Mouse (Mus musculus): ENCODE data around the gene Olfr146.

Gene Olfr146

DNA sequence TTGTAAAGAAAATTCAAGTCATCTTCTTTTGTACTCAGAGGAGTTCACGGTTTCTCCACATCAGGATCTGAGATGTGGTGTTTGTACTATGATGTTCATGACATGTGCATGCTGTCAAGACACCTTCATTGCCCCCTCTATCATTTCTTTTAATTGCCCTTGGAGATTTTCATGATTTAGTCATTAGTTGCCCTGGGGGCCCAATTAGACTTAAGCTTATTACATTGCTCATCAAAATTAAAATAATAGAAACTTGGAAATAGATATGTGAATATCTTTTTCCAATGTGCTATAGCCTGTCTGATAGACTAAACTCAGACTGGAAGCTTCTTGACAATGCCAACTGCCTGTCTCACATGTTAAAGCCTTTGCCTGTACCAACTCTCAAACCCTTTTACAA, at the start of gene Olfr146:
Gene Olfr146 (minus strand): TSS at position 101 of the 400 bp plus-strand sequence.
- in situ Hi-C loops (cut with MboI, MseI), result no loop called here

DNA sequence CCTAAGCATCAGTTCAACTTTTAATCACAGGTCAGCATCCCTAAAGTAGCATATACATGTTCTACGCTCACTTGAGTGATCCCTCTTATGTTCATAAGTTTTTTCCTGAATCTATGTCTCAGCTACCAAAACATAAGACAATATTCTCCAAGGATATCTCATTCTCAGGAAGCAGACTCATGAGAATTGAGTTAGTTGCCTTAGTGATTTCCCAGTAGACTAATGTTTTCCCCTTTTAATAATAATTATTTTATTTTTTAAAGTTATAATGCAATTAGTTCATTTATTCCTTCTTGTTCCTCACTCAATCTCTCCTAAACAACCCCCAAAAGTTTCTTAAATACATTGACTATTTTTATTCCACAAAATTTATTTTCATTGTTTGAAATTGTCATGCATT, 41.7 kb upstream of the Olfr146 start, which contains the start of gene Olfr937:
Gene Olfr937 (minus strand): TSS at position 101 of the 400 bp plus-strand sequence.
- in situ Hi-C loops (cut with MboI, MseI), result no loop called here

DNA sequence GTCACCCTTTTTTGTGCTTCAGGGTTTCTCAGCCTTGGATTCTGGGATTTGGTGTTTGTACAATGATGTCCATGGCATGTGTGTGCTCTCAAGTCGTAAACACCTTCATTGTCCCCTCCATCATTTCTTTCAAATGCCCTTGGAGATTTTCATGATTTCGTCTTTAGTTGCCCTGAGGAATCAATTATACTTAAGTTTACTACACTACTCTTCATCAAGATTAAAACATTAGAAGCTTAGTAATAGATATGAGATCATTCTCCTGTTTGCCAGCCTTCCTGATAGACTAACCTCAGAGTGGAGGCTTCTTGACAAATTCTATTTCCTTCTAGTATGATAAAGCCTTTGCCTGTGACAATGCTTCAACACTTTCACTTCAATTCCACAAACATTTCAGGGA, 23.6 kb downstream of the Olfr146 start, which contains the start of gene Olfr935:
Gene Olfr935 (minus strand): TSS at position 101 of the 400 bp plus-strand sequence.
- in situ Hi-C loops (cut with MboI, MseI), result no loop called here

DNA sequence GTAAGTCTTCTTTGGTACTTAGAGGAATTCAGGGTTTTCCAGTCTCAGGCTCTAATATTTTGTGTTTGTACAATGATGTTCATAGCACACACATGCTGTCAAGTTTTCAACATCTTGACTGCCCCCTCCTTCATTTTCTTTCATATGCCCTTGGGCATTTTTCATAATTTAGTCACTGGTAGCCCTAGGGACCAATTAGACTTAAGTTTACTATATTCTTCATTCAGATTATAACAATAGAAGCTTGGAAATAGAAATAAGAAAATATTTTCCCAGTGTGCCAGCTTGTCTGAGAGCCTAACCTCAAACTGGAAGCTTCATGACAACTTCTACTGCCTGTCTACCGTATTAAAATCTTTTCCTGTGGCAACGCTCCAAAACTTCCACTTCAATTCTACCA, 35.0 kb downstream of the Olfr146 start, which contains the start of gene Olfr934:
Gene Olfr934 (minus strand): TSS at position 101 of the 400 bp plus-strand sequence.
- in situ Hi-C loops (cut with MboI, MseI), result no loop called here

DNA sequence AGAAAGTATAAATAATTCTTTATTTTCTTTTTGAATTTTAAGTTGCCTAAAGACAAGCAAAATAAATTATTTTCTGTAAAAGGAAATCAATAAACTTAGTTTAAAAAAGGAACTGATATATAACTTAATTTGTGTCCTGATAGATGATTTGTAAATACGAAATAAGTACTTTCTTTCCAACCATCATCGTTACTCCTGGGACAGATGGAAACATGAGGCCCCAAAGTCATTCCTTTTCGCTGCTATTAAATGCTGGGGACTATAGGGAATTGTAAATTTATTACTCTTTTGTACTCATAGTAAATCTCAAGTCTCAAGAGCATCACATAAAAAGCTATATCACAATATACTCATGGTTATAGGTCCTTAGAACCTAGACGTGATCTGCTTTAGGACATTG, 51.2 kb downstream of the Olfr146 start, which contains the start of gene Olfr933:
Gene Olfr933 (plus strand): TSS at position 301 of the 400 bp plus-strand sequence.
- in situ Hi-C loops (cut with MboI, MseI), result no loop called here
